Mouse (Mus musculus) kidney, adult 2 months (tissue): ENCODE data around the gene Aip.

Experiments used
- CTCF ChIP-seq: fragments of 200-500 bp; conservative IDR thresholded peaks from 2 replicates; pipeline ENCODE4 v1.5.1; 2011; ENCODE audit warnings: low read depth, mild to moderate bottlenecking, control low read depth, low read length, moderate library complexity, mixed read lengths; ENCODE audit not compliant: insufficient read depth, insufficient read length
- POLR2A ChIP-seq: fragments of 200-500 bp; IDR thresholded peaks from one replicate; pipeline ENCODE4 v1.6.1; 2011; ENCODE audit warnings: low read depth, low read length, control low read depth

DNA sequence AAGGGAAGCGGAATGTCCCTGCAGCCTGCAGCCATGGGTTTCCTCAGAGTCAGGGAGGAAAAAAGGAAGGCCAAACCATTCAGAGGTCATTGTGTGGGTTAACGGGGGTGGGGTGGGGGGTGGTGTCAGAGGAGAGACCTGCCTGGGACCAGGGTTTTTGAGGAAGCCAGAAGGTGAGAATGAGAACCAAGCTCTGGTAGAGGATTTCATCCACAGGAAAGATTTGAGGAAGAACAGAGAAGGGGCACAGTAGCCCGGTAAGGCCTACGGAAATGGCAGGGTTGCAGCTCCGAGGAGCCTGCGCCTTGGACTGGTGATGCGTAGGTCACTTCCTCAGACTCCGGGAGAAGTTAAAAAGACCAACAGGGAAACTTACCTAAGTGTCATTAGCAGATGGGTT is 54.9 kb downstream of the Aip start:
- no peak for TF ChIP-seq CTCF
- no peak for TF ChIP-seq POLR2A
